Mouse (Mus musculus): ENCODE measurements around the gene Cwc25.

The Cwc25 gene

GRCm38 (mm10) chr11:97800691-97801408 is 34.5 kb upstream of the Cwc25 start:
- 2% methylated on average over 17 of the region's 17 CpGs for WGBS

GRCm38 (mm10) chr11:97799994-97800690 is 33.8 kb upstream of the Cwc25 start:
- WGBS, result under 1% methylated on average over 25 of the region's 43 CpGs

GRCm38 (mm10) chr11:97799146-97799993 is 33.0 kb upstream of the Cwc25 start:
- under 1% methylated on average over 70 of the region's 71 CpGs for WGBS

- WGBS, result 1% methylated on average over 11 of the region's 11 CpGs
Observed at GRCm38 (mm10) chr11:97798782-97799145, 32.4 kb upstream of the Cwc25 start, which contains the start of gene Lasp1. Lasp1 (plus strand) TSS chr11:97799000.

- 51% methylated on average over 8 of the region's 8 CpGs for WGBS
Observed at GRCm38 (mm10) chr11:97798083-97798435, 31.7 kb upstream of the Cwc25 start.

GRCm38 (mm10) chr11:97797369-97798082 is 31.2 kb upstream of the Cwc25 start:
- WGBS, result 55% methylated on average over 15 of the region's 15 CpGs

GRCm38 (mm10) chr11:97796910-97797309 is 30.6 kb upstream of the Cwc25 start:
- 2% methylated on average over 6 of the region's 6 CpGs for WGBS

GRCm38 (mm10) chr11:97793165-97793564 is 26.8 kb upstream of the Cwc25 start:
- 4% methylated on average over 2 of the region's 2 CpGs for WGBS

- WGBS, result 79% methylated on average over 2 of the region's 2 CpGs
Observed at GRCm38 (mm10) chr11:97790778-97791438, 24.6 kb upstream of the Cwc25 start.

GRCm38 (mm10) chr11:97789727-97790126 is 23.4 kb upstream of the Cwc25 start:
- WGBS, result 86% methylated on average over 5 of the region's 5 CpGs

GRCm38 (mm10) chr11:97787961-97788360 is 21.6 kb upstream of the Cwc25 start:
- WGBS, result 89% methylated on average over 3 of the region's 3 CpGs

GRCm38 (mm10) chr11:97782564-97782895 is 16.2 kb upstream of the Cwc25 start:
- under 1% methylated on average over 10 of the region's 10 CpGs for WGBS

- under 1% methylated on average over 67 of the region's 67 CpGs for WGBS
Observed at GRCm38 (mm10) chr11:97781832-97782563, 15.6 kb upstream of the Cwc25 start, which contains the start of gene Rpl23. Rpl23 (minus strand) TSS chr11:97782437.

- WGBS, result 2% methylated on average over 11 of the region's 11 CpGs
Observed at GRCm38 (mm10) chr11:97781478-97781831, 15.1 kb upstream of the Cwc25 start.

GRCm38 (mm10) chr11:97779968-97780701 is 13.8 kb upstream of the Cwc25 start:
- WGBS, result 50% methylated on average over 2 of the region's 2 CpGs

- 93% methylated on average over 1 of the region's 1 CpGs for WGBS
Observed at GRCm38 (mm10) chr11:97778918-97779317, 12.6 kb upstream of the Cwc25 start.

- WGBS, result 43% methylated on average over 2 of the region's 2 CpGs
Observed at GRCm38 (mm10) chr11:97777129-97777529, 10.8 kb upstream of the Cwc25 start.

GRCm38 (mm10) chr11:97776497-97777128 is 10.3 kb upstream of the Cwc25 start:
- 61% methylated on average over 5 of the region's 5 CpGs for WGBS

- WGBS, result 38% methylated on average over 17 of the region's 17 CpGs
Observed at GRCm38 (mm10) chr11:97775808-97776496, 9.6 kb upstream of the Cwc25 start, which contains the start of gene 1700001P01Rik. 1700001P01Rik (minus strand) TSS chr11:97775918.
